Mouse (Mus musculus): ENCODE results near the gene Nup188.

DNA sequence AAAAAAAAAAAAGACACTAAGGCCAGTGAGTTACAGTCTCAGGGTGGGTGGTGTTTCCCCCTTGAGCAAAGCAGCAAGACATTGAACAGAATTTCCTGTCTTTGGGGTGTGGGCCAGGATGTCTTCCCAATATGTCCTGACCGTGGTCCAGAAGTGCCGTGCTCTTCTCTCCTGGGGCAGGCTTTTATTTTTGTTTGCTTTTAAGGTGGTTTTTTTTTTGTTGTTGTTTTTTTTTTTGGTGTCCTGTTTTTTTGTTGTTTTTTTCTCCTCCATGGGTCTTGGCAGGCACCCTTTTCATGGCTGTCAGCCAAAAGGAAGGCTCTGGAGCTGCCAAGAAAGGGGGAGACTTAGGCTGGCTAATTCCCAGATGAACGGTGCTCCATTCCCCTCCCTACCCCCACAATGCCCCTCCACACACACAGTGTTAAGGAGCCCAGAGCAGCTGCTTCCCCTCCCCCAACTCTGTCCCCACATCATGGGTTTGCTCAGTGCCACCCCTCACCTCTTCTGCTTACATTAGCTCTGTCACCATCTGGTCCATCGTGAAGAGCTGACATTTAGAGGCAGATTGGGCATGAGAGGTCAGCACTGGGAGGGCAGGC, 23.3 kb upstream of the Nup188 start:
- TF ChIP-seq POLR2A (IDR thresholded peaks at IDR 0.05; ENCODE audit: extremely low read depth, insufficient read depth, low read length), result no peak
- TF ChIP-seq CTCF (IDR thresholded peaks at IDR 0.05; ENCODE audit: extremely low read depth, insufficient read depth, low read length), result no peak
